Mouse (Mus musculus): ENCODE results near the gene Apobec3. TPM values are rescaled to one million over a fixed set of nuclear protein-coding genes. Genes with fewer than 3 reads are reported as not detected.

Gene Apobec3
- polyA plus RNA-seq (2012; rRNA removed): 7.1 and 7.4 TPM in 2 replicates

DNA sequence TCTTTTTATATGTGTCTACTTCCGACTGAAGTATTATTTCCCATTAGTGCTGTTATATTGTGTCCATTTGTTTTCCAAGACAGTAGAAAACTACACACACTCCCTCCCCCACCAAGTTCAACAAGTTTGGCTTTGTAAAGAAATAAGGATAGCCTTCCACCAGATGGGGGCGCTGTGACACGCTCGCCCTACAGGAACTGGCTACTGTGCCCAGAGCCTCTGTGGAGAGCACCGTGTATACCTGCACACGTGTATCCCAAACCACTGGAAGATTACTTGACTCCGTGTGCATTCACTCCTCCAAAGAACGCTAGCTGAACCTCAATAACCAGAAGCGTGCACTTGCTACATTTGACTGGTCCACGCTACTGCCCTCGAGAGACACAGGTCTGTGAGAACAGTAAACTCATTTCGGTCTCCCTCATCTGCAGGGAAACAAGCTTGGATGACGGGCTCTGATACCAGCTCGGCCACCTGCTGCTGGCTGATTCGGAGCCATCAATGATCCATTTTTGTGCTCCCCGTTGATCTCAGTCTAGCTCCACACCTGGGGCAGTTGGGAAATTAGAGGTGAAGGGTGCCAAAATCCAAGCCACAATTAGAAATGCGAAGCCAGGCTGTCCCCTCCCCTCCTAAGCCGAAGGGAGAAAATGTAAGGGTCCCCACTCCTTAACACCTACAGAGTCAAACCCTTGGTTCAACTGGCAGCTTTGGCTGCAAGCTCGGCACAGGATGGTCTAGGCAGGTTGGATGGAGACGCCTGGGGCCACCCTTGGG, at the start of gene Apobec3:
Gene Apobec3 (plus strand): TSS at position 224 of the 777 bp plus-strand sequence.
- DNase-seq (ENCODE audit: extremely low spot score in 1 of 2, low spot score in 1 of 2): peak in 1 of 2 experiments; percentile 62

DNA sequence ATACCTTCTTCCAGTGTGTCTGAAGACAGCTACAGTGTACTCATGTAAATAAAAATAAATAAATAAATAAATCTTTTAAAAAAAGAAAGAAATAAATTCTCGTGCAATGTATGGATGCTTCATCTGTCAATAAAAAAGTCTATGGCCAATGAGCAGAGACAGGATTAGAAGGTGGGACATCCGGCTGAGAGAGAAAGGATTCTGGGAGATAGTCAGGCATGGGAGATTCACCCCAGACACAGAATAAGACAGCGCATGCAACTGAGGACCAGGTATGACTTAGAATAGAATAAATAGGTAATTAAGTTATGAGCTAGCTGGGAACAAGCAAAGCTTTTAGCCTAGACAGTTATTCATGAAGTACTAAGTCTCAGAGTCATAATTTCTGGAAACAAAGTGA, 48.5 kb upstream of the Apobec3 start:
- no peak for DNase-seq (ENCODE audit: extremely low spot score in 1 of 2, low spot score in 1 of 2)

DNA sequence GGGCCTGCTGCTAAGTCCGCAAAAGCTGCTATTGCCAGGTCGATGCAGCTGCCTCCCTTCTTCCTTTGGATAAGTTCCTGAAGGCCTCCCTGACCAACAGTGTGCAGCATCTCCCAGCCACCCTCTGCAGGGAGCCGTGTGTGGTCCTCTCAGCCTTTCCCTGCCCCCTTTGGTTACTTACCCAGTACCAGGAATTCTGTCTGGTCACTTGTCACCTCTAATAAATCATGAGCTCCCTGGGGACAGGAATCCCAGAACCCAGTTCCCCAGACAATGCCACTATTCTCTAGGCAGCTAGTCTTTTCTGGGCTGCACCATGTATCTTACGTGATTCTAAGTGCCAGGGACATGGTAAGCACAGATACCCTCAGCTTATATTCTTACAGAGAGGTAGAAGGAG, 45.5 kb upstream of the Apobec3 start:
- DNase-seq (ENCODE audit: extremely low spot score in 1 of 2, low spot score in 1 of 2): no peak

DNA sequence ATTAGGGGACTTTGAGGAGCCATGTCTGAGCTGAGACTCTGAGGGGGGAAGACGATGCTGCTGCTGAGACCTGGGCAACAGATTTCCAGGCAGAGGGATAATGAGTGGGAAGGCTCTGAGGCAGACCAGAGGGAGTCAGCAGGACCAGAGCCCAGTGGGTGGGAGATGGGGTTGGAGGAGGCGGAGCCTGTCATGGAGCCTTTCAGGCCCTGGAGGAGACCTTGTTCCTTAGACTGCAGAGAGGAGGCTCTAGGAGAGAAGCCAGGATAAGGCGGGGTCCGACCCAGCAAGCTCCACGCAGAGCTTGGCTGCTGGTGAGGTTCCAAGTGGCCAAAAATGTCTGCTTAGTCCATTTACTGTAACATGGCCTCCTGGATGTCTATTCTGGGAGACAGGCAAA, 44.4 kb upstream of the Apobec3 start:
- DNase-seq (ENCODE audit: extremely low spot score in 1 of 2, low spot score in 1 of 2): peak in 1 of 2 experiments; percentile 48

DNA sequence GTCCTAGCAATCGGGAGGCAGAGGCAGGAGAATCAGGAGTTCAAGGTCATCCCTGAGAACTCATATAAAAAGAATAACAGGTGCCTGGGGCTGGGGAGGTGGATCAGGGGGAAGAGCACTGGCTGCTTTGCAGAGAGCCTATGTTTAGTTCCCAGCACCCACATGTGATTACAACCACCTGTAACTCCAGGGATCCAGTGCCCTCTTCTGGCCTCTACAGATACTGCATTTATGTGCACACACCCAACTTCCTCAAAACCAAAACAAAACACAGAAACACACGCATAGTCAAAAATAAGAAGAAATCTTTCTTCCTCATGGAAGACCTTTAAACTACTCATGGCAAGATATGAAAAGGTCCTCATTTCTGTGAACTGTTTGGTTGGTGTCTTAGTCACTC, 41.3 kb upstream of the Apobec3 start:
- no peak for DNase-seq (ENCODE audit: extremely low spot score in 1 of 2, low spot score in 1 of 2)

DNA sequence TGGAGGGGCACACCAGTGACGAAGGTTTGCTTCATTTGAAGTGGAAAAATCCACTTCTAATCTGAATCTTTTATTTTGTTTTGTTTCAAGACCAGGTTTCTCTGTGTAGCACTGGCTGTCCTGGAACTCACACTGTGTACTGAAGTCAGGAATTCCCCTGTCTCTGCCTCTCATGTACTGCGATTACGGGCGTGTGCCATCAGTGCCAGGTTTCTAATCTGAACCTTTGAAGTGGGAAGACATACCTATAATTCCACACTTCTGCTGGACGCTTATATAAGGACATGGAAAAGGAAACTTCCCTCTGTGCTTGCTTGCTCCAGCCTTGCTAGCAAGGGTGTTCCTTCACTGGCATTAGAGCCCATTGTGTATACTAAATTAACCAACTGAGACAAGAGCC, 32.5 kb upstream of the Apobec3 start:
- DNase-seq (ENCODE audit: extremely low spot score in 1 of 2, low spot score in 1 of 2): no peak

DNA sequence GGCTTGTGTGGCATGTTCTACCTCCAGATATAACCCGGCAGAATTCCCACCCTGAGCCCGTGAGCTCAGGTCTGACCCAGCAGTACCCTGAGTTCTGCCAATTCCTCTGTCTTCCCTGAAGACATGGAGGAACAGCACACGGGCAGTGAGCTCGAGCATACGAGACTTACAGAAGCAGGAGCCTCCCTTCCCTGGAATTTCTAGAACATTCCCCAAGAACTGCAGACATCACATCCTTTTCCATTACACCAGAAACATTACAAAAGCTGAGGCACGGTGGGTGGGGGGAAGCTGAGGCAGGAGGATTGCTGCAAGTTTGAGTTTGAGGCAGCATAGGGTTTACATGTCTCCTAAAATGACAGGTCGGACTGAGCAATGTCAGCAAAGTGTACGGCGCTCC, 31.6 kb upstream of the Apobec3 start:
- DNase-seq (ENCODE audit: extremely low spot score in 1 of 2, low spot score in 1 of 2): no peak

DNA sequence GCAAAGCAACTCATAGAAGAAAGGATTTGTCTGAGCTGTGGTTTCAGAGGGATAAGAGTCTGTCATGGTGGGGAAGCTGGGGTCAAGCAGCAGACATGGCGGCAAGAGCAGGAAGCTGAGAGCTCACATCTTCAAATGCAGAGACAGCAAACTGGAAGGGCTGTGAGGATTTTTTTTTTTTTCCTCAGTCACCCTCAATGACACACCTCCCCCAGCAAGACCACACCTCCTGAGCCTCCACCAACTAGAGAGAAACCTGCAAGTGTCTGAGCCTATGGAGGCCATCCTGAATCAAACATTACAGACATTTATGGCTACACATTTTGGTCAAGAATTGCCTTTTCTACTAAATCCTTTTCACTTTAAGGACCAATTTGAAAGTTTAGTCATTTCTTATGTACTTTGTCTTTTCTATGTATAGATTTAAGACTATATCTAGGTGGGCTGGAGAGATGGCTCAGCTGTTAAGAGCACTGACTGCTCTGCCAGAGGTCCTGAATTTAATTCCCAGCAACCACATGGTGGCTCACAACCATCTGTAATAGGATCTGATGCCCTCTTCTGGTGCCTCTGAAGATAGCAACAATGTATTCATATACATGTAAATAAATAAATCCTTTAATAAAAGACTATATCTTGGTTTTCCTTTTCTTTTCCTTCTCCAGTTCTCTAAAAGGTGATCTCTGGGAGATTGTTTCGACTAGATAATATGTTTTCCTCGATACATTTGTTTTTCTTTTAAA, 24.0 kb upstream of the Apobec3 start:
- no peak for DNase-seq (ENCODE audit: extremely low spot score in 1 of 2, low spot score in 1 of 2)

DNA sequence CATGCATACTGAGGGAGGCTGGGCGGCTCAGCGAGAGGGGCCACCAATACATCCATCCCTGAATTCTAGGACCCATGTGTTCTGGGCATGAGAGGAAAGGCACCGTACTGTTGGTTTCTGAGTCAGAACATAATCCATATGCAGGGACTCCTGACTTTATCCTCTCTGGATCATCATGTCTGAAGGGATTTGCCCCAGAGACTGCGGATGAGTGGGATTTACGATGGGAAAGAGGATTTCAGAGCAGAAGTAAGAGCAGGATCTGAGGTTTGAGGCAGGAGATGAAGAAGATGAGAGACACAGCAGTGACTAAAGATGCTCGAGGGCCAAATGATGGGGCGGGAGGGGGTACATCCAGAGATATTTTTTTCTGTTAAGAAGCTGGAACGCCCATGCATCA, 17.9 kb upstream of the Apobec3 start:
- DNase-seq (ENCODE audit: extremely low spot score in 1 of 2, low spot score in 1 of 2): no peak

DNA sequence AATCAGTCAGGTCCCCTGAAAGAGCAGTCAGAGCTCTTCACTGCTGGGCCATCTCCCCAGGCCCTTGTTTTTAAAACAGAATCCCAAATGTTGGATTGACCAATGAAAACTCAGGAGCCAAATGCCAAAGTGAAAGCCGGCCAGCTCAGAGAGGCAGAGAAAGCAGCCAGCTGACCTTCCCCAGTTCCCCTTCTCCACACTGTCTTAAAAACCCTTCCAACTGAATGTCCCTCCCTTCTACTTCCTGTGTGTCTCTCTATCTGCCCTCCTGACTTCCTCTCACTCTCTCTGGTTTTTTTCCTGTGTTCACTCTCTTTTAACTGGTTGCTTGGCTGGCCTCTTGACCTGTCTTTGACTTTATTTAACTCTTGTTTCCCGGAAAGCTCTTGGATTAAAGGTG, 17.5 kb upstream of the Apobec3 start:
- DNase-seq (ENCODE audit: extremely low spot score in 1 of 2, low spot score in 1 of 2): no peak

DNA sequence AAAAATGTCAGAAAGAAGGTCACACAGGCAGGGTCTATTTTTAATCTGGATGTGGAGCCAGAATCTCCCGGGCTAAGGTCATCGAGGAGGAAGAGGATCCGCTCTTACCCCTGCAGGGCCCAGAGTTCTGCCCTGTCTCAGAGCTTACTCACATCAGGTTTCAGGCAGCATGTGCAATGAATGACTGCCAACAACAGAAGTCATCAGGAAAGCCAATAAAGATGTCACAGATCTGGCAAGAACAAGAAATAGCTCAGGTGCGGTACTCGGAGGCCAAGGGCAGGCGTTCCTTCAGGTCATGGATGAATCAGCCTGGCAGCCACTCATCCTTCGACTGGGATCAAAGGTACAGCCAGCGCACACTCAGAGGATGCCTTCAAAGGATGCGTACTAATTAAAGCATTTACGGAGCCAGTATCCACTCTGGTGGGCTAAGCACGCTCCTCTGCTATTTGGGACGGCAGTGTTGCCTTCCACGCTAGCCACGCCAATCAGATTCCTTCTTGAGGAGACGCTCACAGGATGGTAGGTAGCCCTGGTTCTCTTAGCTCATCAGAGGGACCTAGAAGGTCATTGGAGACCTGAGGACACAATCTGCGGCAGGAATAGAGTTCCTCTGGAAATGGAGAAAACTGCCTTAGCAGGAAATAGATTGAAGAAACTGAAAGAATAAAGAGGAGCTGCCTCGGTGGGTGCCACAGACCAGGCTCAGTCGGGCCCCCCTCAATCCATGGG, 16.0 kb upstream of the Apobec3 start:
- DNase-seq (ENCODE audit: extremely low spot score in 1 of 2, low spot score in 1 of 2): no peak

DNA sequence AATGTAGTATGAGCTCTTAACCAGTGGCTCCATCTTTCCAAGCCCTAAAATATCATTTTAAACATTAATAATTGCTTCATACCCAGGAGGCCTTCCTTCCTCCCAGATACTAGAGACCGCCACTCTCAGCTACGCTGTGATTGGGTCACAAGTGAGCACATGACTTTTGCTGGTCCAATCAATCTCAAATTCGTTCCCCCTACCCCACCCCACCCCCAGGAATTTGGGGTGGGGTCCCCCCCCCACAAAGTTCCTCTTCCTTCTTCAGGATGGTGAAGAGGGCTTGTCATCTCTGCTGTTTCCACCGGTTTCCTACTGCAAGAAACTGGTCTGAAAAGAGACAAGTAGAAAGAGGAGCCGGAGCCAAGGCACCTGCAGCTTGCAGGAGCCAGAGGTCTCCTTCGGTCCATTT, 12.7 kb upstream of the Apobec3 start:
- DNase-seq (ENCODE audit: extremely low spot score in 1 of 2, low spot score in 1 of 2): no peak

DNA sequence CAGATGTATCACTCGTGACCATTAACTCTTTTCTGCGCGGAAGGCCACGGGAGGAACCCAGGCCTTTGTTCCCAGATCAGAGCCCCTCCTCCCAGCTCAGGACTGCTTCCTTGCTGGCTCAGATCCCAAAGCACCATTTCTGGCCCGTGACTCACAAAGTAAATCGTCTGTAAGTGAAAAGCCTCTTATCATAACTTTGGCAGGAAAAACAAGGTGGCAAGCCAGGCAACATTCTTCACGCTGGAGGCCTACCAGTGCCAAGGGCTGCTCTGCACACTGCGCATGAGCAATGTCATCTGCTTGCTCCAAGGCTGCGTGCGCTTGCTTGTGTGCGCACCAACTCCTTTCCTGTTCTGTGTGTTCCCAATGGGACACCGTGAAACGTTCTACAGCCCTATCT, 12.1 kb upstream of the Apobec3 start:
- DNase-seq (ENCODE audit: extremely low spot score in 1 of 2, low spot score in 1 of 2): peak; percentile 68 to 83

DNA sequence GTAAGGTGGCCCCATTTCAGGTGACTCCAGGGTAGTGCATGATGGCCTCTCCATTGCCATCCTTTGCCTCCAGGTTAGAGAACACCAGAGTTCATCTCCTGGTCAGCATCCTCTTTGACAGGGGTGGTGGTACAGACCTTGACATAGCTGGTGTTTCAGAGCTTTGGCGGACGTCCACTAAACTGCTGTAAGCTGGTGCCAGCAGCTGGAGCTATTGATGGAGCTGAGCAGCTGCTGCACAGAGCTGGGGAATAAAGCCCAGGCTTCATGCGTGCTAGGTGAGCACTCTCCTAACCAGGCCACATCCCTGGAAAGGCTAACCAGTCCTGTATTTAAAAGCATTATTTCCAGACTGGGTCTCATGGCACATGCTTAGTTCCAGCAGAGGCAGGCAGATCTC, 11.0 kb upstream of the Apobec3 start:
- no peak for DNase-seq (ENCODE audit: extremely low spot score in 1 of 2, low spot score in 1 of 2)

DNA sequence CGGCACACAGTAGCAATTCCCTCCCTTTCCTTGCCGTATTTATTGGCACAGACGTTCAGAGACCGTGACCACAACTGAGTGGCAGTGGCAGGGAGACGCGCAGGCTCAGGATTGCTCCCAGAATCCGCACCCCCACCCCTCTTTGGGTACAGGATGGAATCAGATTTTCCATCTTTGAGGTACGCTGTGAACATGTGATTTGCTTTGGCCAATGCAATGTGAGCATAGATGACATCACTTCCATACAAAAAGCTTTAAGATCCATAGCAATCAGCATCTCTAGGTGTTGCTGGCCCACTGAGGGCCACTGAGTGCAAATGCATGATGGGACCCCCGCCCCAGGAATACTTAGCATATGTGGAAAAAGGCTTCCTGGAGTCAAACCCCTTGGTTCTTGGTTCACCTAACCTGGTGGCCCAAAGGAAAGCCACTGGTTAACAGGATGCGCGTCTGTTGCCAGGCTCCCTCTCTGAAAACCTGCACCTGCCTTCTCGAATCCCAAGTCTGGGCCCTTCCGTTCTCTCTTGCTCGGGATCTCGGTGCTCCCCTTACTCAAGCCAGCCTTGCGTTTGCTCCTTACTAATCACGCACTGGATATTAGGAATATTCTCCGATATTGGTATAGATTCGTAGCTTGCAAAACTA, 8.7 kb upstream of the Apobec3 start:
- DNase-seq (ENCODE audit: extremely low spot score in 1 of 2, low spot score in 1 of 2): peak; percentile 72 to 80

DNA sequence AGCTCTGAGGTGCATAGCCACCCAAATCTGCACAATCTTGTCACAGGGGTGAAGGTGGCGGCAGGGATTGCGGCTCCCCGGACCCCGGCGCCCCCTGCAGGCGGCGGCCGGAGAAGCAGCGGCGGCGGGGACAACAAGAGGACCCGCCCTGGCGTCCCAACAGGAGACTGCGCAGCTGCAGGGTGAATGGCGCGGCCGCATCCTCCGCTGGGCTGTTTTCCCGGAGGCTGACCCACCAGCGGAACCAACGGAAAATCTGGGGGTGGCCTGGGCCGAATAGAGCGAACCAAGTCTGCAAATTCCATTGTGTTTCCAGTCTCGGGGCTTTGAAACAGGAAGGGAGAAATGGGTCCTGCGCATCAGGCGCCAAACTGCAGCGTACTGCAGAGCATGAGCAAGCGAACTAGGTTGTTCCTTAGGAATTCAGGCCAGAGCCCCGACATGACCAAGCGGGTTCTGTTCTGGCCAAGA, 8.1 kb upstream of the Apobec3 start:
- DNase-seq (ENCODE audit: extremely low spot score in 1 of 2, low spot score in 1 of 2): peak; percentile 90 to 97

DNA sequence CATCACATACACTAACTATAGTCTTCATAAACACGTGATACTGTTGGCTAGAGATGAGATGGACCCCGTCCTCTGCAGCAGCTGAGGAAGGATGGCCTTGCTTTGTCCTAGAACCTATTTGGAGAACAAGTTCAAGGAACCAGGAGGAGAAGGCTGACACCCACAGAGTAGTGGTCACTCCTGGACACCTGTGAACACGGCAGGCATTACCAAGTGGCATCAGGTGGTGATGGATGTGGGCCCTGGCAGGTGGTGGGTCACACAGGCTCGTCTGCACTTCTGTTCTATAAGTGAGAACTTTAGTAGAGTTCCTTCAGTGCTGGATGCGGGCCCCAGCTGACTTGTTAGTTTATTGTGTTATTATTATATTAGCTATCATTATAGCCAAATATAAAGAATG, 6.6 kb upstream of the Apobec3 start:
- DNase-seq (ENCODE audit: extremely low spot score in 1 of 2, low spot score in 1 of 2): no peak

DNA sequence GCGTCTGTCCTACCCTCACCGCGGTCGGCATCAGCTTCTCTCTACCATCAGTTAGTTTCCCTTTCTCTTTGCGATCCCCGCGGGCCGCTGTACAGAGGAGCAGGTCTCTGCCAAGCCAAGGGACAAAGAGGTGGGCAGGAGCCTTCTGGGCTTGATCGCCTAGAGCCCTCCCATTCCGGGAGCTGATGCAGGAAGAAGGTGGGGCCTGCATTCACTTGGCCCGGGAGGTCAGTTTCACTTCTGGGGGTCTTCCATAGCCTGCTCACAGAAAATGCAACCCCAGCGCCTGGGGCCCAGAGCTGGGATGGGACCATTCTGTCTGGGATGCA, 718 bp downstream of the Apobec3 start:
- DNase-seq (ENCODE audit: extremely low spot score in 1 of 2, low spot score in 1 of 2): no peak

DNA sequence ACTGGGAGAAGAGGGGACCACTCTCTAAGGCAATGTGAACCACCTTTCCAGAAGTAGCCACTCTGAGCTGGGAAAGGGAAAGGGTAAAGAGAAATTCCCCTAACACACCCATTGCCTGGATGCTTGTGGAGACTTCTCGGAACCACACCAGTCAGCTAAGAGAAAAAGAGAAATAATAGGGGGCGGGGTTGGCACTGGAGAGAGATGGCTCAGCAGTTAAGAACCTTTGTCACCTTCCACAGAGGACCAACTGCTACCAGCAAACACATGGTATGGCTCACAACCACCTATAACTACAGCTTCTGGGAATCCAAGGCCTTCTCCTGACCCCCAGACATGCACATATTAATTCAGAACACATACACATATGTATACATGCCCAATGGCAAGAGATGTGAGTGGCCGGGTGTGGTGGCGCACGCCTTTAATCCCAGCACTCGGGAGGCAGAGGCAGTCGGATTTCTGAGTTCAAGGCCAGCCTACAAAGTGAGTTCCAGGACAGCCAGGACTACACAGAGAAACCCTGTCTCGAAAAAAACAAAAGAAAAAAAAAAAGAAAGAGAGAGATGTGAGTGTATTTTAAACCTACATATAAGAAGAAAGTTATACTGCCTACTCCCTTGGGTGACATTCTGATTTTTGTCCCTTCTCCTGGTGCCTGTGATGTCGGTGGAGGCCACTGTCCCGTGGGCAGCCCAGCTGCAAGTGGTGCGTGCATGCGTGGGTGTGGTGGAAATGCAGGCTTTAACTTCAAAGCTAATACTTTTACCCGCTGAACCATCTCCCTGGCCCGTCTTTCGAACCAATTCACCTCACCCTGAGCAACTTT, 1.8 kb downstream of the Apobec3 start:
- no peak for DNase-seq (ENCODE audit: extremely low spot score in 1 of 2, low spot score in 1 of 2)

DNA sequence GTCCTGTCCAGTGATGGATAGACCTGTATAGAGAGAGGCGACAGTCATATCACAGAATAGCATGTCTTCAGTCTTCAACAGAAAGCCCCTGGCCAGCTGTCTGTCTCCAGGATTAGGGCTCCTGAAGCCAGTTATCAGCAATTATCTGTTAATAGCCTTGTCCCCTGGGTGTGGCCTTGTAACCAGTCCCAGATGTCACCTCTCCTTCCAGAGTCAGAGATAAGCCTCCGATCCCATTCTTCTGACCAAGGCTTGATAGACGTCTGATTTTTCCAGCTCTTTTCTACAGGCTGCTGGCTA, 2.3 kb downstream of the Apobec3 start:
- DNase-seq (ENCODE audit: extremely low spot score in 1 of 2, low spot score in 1 of 2): no peak
